Mouse (Mus musculus): ENCODE data around the gene Cachd1. TPM values are rescaled to one million over a fixed set of nuclear protein-coding genes. Genes with fewer than 3 reads are reported as not detected.

Cachd1 gene
- total RNA-seq, 2 experiments from 2014 or later, result 3.2 to 4.1 TPM

GRCm38 (mm10) chr4:100977522-100977921, 201.0 kb downstream of the Cachd1 start:
- DNase-seq (ENCODE audit: low spot score), result no peak

- no peak for DNase-seq (ENCODE audit: low spot score)
These were observed 210.7 kb downstream of the Cachd1 start for GRCm38 (mm10) chr4:100987187-100987586.

GRCm38 (mm10) chr4:100988231-100988799, 211.8 kb downstream of the Cachd1 start:
- DNase-seq (ENCODE audit: low spot score), result peak; percentile 32

DNA sequence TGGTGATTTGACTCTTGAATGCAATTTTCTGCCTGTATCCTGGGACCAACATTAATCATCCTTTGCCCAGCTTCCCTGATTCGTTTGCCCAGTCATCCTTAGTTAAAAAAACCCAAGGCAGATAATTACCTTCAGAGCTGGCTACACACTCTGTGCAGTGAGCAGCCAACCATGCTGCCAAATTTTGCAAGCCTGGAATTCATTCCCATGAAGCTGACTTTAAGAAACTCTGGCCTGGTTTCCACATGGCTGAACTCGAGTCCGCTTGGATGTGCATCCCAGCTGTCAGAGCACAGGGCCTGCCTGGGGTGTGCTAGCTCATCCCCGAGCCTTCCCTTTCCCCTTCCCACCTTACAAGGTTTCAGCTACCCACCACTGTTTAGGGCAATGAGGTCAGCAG, 214.5 kb downstream of the Cachd1 start:
- peak; percentile 21 for DNase-seq (ENCODE audit: low spot score)

DNA sequence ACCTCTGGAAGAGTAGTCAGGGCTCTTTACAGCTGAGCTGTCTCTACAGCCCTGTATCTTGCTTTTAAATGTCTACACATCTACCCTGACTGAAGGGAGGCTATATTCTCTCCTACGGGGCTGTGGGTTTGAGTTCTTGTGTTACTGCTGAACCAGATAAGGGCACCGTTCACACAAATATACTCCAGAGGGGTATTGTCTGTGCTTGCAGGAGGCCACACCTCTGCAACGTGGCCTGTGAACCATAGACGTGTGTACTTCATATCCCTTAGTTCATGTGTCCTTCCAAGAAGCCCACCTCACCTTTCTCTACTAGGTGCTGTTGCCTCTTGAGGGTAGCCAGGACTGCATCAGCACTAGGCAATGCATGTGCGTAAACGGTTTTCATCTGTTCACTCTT, 215.6 kb downstream of the Cachd1 start:
- DNase-seq (ENCODE audit: low spot score), result no peak

DNA sequence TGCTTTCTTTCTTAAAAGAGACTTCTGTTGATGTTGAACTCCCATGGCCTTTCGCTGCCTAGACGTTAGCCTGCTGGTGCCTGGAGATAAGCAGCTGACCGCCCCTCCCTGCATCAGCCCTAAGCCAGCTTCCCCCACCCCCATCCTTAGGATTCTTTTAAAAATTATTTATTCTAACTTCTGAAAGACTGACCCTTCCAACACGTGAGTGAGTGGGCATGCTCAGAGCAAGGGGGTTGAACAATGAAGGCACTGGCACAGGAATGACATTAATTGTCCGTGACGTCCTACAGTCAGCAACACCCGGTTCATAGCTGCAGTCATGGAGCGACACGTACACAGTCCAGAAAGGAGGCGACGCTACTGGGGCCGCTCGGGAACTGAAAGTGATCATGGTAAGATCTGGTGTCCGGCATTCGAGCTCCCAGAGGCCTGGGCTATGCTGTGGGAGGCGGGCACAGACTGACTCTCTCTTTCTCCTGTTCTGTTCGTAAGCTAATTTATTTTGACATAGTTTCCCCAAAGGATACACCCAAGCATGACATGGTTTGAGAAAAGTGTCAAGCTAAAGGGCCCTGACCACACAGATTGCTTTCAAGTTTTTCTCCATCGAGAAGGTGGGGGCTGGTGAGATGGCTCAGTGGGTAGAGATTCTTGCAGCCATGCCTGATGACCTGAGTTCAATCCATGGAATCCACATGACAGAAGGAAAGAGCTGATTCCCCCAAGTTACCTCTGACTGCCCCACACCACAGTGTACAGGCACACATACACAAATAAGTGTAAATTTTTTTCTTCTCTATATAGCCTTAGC, 218.2 kb downstream of the Cachd1 start:
- no peak for DNase-seq (ENCODE audit: low spot score)

DNA sequence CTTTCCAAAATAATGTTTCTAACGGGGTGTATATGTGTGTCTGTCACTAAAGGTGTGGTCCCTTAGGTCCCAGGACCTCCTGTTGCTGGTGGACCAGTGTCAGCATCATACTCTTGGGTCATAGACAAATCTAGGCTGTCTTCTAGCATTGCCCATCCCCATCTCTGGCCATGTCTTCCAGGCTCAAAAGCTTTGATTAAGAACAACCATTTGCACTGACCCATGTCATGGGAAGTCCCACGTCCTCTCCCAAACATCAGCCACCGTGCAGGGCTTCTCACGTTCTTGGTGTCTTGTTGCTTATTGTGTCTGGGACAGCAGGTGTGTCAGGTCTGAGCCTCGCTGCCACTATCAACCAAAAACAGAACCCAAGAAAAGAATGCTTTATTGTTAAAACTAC, 219.1 kb downstream of the Cachd1 start:
- no peak for DNase-seq (ENCODE audit: low spot score)

DNA sequence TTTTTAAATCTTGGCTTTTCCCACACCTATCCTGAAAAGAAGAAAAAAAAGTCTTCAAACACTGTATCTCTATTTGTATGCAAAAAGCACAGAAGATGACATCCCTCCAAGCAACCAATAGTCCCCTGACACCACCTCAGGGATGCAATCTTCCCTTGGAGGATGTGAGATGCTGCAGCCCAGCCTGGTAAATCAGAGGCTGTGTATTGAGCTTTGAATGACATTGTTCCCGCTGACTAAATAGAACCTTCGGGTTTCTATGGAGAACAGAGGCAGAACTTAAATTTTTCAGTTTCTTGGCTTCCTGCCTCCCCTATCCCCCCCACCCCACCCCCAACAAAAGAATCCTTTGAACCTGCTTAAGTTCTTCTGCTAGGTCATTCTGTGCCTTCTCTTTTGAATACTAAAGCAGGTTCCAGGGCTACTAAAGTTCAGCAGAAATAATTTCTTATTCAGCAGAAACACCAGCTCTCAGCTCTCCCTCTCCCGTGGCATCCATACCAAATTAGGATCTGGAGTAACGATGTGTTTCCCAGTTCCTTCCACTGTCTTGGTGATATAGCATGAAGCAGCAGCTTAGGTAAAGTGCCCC, 219.7 kb downstream of the Cachd1 start:
- no peak for DNase-seq (ENCODE audit: low spot score)

DNA sequence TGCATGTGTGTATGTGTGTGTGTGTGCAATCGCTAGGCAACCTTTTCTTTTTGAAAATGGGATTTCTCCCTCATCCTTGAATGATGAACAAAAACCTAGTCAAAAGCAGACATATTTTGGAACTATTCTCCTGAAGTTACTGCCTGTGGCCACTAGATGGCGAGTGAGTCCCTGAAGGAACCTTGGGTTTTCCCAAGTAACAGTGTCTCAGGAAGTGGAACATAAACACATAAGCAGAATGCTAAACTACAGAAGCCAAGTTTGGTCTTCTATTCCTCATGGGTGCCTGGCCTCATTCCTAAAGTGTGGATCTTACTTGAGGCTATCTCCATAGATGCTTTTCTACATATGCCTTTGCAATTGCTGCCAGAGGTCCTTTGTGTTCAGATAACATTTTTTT, 221.7 kb downstream of the Cachd1 start:
- peak; percentile 41 for DNase-seq (ENCODE audit: low spot score)

GRCm38 (mm10) chr4:100998906-100999305, 222.4 kb downstream of the Cachd1 start:
- DNase-seq (ENCODE audit: low spot score), result no peak

DNA sequence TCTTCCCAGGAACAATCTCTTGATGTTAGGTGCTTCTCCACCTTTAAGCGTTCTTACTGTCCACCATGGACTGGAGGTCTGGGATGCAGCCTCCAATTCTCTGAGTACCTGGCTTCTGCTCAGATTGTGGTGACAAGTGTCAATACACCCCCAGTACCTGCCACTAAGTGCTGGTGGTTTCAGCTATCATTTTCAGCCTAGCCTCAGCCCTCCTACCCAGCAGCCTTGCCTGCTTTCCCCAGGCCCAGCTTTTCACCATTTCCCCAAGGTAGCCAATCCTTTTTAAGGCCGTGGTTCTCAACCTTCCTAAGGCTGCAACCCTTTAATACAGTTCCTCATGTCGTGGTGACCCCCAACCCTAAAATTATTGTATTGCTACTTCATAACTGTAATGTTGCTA, 224.1 kb downstream of the Cachd1 start:
- DNase-seq (ENCODE audit: low spot score), result no peak

- DNase-seq (ENCODE audit: low spot score), result no peak
These were observed 224.6 kb downstream of the Cachd1 start for GRCm38 (mm10) chr4:101001073-101001472.

DNA sequence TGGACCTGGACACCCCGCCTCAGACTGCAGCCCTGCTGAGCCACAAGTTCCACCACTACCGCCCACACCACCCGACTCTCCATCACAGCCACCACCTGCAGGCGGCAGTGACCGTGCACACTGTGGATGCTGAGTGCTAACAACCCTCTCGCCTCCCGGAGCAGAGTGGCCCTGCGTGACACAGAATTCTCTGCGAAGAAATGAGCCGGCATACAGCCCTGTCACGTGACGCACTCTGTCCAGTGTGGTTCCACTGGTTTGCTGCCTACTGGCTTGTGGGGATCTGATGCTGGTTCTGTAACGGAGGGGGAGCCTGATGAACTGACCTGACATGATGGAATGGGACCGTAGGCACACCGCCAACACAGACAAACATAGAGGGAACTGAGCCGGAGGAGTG, 226.5 kb downstream of the Cachd1 start:
- DNase-seq (ENCODE audit: low spot score), result no peak

DNA sequence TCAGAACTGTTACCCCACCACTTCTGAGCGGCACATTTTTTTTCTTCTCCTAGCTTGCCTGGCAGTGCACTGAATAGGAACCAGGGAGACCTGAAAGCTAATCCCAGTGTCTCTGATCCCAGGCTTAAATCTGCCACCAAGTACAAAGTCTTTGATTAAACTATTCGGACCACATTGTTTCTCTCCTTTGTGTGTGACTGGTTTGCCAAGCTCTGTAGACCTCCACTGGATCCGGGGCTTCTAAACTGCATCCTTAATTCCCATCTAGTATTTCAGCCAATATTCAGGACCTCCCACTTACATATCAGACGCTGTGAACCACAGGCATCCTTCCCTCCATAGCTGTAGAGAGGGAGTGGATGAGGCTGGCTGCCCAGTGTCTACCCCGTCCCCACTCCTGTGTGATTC, 231.9 kb downstream of the Cachd1 start:
- DNase-seq (ENCODE audit: low spot score), result no peak

- no peak for DNase-seq (ENCODE audit: low spot score)
These were observed 232.6 kb downstream of the Cachd1 start for GRCm38 (mm10) chr4:101009092-101009491.

GRCm38 (mm10) chr4:101017806-101018205, 241.3 kb downstream of the Cachd1 start:
- DNase-seq (ENCODE audit: low spot score), result no peak

DNA sequence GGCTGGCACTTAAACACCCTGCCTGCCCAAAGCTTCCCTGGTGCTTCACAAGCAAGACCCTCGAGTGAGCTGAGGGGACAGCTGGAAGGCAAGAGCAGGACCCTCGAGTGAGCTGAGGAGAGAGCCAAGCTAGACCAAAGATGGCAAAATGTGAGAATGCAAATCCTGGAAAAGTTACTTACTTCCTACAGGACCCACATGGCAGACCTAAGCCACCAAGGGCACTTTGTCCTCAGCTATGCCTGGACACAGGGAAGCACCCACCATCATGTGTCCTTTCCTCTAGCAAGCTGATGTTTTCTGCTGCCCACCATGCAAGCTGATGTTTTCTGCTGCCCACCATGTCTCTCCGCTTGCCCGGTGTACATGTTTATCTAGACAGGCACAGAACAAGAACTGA, 244.1 kb downstream of the Cachd1 start, which contains the start of gene Gm10577:
Gene Gm10577, minus strand, starts transcription at position 101 of the 400 bp plus-strand sequence.
- no peak for DNase-seq (ENCODE audit: low spot score)

GRCm38 (mm10) chr4:101026566-101026965, 250.1 kb downstream of the Cachd1 start:
- no peak for DNase-seq (ENCODE audit: low spot score)

GRCm38 (mm10) chr4:101026995-101027394, 250.5 kb downstream of the Cachd1 start:
- no peak for DNase-seq (ENCODE audit: low spot score)

DNA sequence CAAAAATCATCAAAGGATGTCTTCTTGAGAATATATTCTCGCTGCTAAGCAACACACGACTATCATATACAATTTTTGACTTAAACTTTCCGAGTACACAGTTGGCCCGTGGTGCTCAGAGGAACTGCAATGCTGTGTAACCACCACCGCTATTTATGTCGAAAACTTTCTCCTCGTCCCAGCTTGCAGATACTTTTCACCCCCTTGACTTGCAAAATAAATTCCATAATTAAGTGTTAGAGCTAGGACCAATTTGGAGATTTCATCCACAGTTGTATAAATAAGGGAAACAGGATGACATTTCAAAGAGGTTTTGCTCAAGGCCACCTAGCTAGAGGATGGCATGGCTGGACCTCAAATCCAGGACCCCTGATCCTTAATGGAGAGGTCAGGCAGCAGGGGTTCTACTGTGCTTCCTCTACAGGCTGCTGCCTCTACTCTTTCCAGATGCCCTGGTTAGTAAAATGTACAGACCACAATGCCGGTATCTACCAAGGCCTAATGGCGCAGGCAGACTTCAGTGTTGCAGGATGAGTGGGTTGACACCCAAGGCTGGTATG, 251.5 kb downstream of the Cachd1 start:
- no peak for DNase-seq (ENCODE audit: low spot score)

DNA sequence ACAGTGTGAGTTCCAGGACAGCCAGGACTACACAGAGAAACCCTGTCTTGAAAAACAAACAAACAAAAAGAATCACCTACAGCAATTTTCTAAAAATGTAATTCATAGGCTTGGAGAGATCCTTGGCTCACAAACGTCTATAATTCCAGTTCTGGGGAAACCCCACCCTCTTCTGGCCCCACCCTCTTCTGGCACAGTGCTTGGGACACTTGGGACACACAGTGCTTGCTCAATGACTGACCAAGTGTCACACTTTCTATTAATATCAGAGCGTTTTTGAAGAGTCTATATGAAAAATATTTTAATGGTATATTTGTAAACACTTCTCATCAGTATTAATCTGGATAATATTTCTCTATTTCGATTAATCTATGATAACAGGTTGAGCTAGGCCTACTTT, 256.6 kb downstream of the Cachd1 start:
- no peak for DNase-seq (ENCODE audit: low spot score)

DNA sequence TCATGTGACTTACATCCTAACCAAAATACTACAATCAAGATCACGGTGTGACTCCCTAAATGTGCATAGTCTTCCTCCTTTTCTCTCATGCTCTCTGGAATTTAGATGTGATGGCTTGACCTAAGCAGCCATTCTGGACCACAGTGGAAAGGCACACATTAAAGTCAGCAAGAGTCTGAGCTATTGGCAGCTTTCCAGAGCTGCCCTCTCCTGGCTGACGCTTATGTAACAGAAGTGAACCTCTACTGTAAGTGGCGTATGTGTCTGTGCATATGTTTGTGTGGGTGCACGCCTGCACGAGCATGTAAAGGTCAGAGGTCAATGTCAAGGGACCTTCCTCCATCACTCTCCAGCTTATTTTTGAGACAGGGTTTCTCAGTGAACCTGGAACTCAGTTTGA, 258.7 kb downstream of the Cachd1 start:
- DNase-seq (ENCODE audit: low spot score), result no peak
